Mouse (Mus musculus) embryonic facial prominence, embryonic 10.5 days (tissue): ENCODE results near the gene Cadps2. TPM values are rescaled to one million over a fixed set of nuclear protein-coding genes. Genes with fewer than 3 reads are reported as not detected.

Experiments
- DNase-seq: peaks from one replicate; pipeline ENCODE4 v3.0.0-alpha.2; 2017; ENCODE audit warnings: low spot score
- H3K27ac ChIP-seq: fragments of 300-500 bp; sonication (generic); replicated peaks from 2 replicates; pipeline ENCODE4 v1.5.1; 2016; ENCODE audit warnings: mild to moderate bottlenecking
- H3K27me3 ChIP-seq: fragments of 300-500 bp; sonication (generic); replicated peaks from 2 replicates; pipeline ENCODE4 v1.6.1; 2016; ENCODE audit warnings: low read depth, mild to moderate bottlenecking; ENCODE audit not compliant: poor library complexity, severe bottlenecking
- H3K36me3 ChIP-seq: fragments of 300-500 bp; sonication (generic); replicated peaks from 2 replicates; pipeline ENCODE4 v1.6.1; 2016; ENCODE audit warnings: mild to moderate bottlenecking, moderate library complexity
- H3K4me1 ChIP-seq: fragments of 300-500 bp; sonication (generic); 2 replicates; pipeline ENCODE4 v1.6.1; 2016
- H3K4me3 ChIP-seq: fragments of 300-500 bp; sonication (generic); 2 replicates; pipeline ENCODE4 v1.5.1; 2016; ENCODE audit warnings: mild to moderate bottlenecking, moderate library complexity
- H3K9me3 ChIP-seq: fragments of 300-500 bp; sonication (generic); 2 replicates; pipeline ENCODE4 v1.6.1; 2016; ENCODE audit warnings: mild to moderate bottlenecking
- WGBS: fragments of 180-500 bp; shearing (Covaris S2); methylation state at CpG from one replicate; pipeline ENCODE4 v1.1.7; 2016; 5-methylcytosine and 5-hydroxymethylcytosine counted together
- polyA plus RNA-seq: library from polyadenylated mRNA; unstranded; fragments of >200 nt; fragmentation: Nextera tagmentation; extraction: Ambion mirVana; gene quantifications from 2 replicates; pipeline ENCODE4 v1.2.1, GENCODE M21; 2016

Gene Cadps2
- polyA plus RNA-seq, 1 experiment from 2014 or later, result 1.9 TPM

GRCm38 (mm10) chr6:23245121-23245520 is 594.1 kb downstream of the Cadps2 start:
- H3K27me3 ChIP-seq, result peaks cover 96% of the 10 kb centered on the region
- DNase-seq, result no peak
- no peak overlapping the region for H3K27ac ChIP-seq
- peaks cover 28% of the 10 kb centered on the region for H3K4me1 ChIP-seq
- WGBS, result 13% methylated on average over 9 of the region's 9 CpGs
- no peaks in the 10 kb centered on the region for H3K9me3 ChIP-seq
- no peaks in the 10 kb centered on the region for H3K36me3 ChIP-seq
- peak overlapping the region; percentile 63 for H3K4me3 ChIP-seq

GRCm38 (mm10) chr6:23243821-23244760 is 595.1 kb downstream of the Cadps2 start:
- peak; percentile 28 for DNase-seq
- Histone ChIP-seq H3K4me3 (peak overlapping the region; percentile 6; the same call in 1 of the 2 replicates), H3K4me1 (peaks cover 19% of the 10 kb centered on the region), H3K36me3 (no peaks in the 10 kb centered on the region), H3K27me3 (peaks cover 86% of the 10 kb centered on the region), H3K9me3 (no peaks in the 10 kb centered on the region), H3K27ac (no peak overlapping the region)
- 2% methylated on average over 15 of the region's 15 CpGs for WGBS

Other genes with a start within 250 kb of the Cadps2 start
- gene Rnf133, start 189.1 kb downstream of the Cadps2 start, polyA plus RNA-seq, result not detected in 2 replicates
- gene Rnf148, start 184.3 kb downstream of the Cadps2 start, polyA plus RNA-seq, result not detected in 2 replicates
- gene Tas2r118, start 130.6 kb upstream of the Cadps2 start, polyA plus RNA-seq, result not detected in 2 replicates